Mouse (Mus musculus) midbrain, postnatal 0 days (tissue): ENCODE results near the gene Slk. TPM values are rescaled to one million over a fixed set of nuclear protein-coding genes. Genes with fewer than 3 reads are reported as not detected.

ENCODE experiments used
- ATAC-seq: fragments of 200-750 bp; cut with Nextera tagmentation; 2 replicates; pipeline ENCODE4 v1.8.0; 2017; ENCODE audit warnings: moderate number of reproducible peaks, mild to moderate bottlenecking, moderate TSS enrichment, moderate library complexity; ENCODE audit not compliant: low FRiP score
- DNase-seq: peaks from one replicate; pipeline ENCODE4 v3.0.0-alpha.2; 2015; ENCODE audit warnings: low spot score
- H3K27ac ChIP-seq: fragments of 300-500 bp; sonication (generic); 2 replicates; pipeline ENCODE4 v1.5.1; 2014; ENCODE audit warnings: low read depth, mild to moderate bottlenecking, low read length, mixed read lengths
- H3K27me3 ChIP-seq: fragments of 300-500 bp; sonication (generic); 2 replicates; pipeline ENCODE4 v1.6.1; 2014; ENCODE audit warnings: low read length, control low read depth, mixed read lengths; ENCODE audit not compliant: insufficient read depth
- H3K36me3 ChIP-seq: fragments of 300-500 bp; sonication (generic); 2 replicates; pipeline ENCODE4 v1.6.1; 2014; ENCODE audit warnings: low read length, control low read depth, mixed read lengths; ENCODE audit not compliant: insufficient read depth
- H3K4me1 ChIP-seq: fragments of 300-500 bp; sonication (generic); 2 replicates; pipeline ENCODE4 v1.6.1; 2014; ENCODE audit warnings: mild to moderate bottlenecking, control low read depth, antibody characterized with exemption, low read length, mixed read lengths; ENCODE audit not compliant: insufficient read depth
- H3K4me2 ChIP-seq: fragments of 300-500 bp; sonication (generic); 2 replicates; pipeline ENCODE4 v1.6.1; 2014; ENCODE audit warnings: low read depth, mild to moderate bottlenecking, low read length, mixed read lengths; ENCODE audit not compliant: poor library complexity, severe bottlenecking
- H3K4me3 ChIP-seq: fragments of 300-500 bp; sonication (generic); 2 replicates; pipeline ENCODE4 v1.5.1; 2014; ENCODE audit warnings: low read depth, mild to moderate bottlenecking, low read length, moderate library complexity
- H3K9ac ChIP-seq: fragments of 300-500 bp; sonication (generic); replicated peaks from 2 replicates; pipeline ENCODE4 v1.6.1; 2014; ENCODE audit warnings: mild to moderate bottlenecking, low read length, moderate library complexity, mixed read lengths; ENCODE audit not compliant: poor library complexity, severe bottlenecking
- H3K9me3 ChIP-seq: fragments of 300-500 bp; sonication (generic); 2 replicates; pipeline ENCODE4 v1.6.1; 2016; ENCODE audit warnings: low read length, control low read depth
- CTCF ChIP-seq: IDR thresholded peaks from 2 replicates; pipeline ENCODE4 v1.5.1; 2016; ENCODE audit warnings: antibody characterized with exemption, mild to moderate bottlenecking
- WGBS: fragments of 180-500 bp; shearing (Covaris S2); extraction: QIAGEN DNeasy Blood & Tissue Kit; methylation state at CpG from one replicate; pipeline ENCODE4 v1.1.7; 2014; 5-methylcytosine and 5-hydroxymethylcytosine counted together
- polyA plus RNA-seq: library from polyadenylated mRNA; unstranded; fragments of >200 nt; fragmentation: Nextera tagmentation; extraction: Ambion mirVana; gene quantifications from 2 replicates; pipeline ENCODE4 v1.2.1, GENCODE M21; 2015
- total RNA-seq: library from RNA; depleted of rRNA; stranded (reverse); fragments of >200 nt; gene quantifications from 2 replicates; pipeline ENCODE4 v1.2.3, GENCODE M21; 2014

The Slk gene
- total and polyA plus RNA-seq, 2 experiments from 2014 or later = 4.0 to 19.5 TPM

GRCm38 (mm10) chr19:47659765-47660408, 80.4 kb downstream of the Slk start:
- no peak overlapping the region for H3K9ac ChIP-seq
- no peak overlapping the region for H3K4me3 ChIP-seq
- no peaks in the 10 kb centered on the region for H3K27me3 ChIP-seq
- 92% methylated on average over 9 of the region's 9 CpGs for WGBS
- no peaks in the 10 kb centered on the region for H3K9me3 ChIP-seq
- DNase-seq (no peak), ATAC-seq (no peak)
- no peak overlapping the region for H3K4me2 ChIP-seq
- H3K4me1 ChIP-seq = 0 out of 2 replicates have a peak, but pooled peaks cover 3% of the 10 kb centered on the region
- H3K27ac ChIP-seq = no peak overlapping the region
- no peaks in the 10 kb centered on the region for H3K36me3 ChIP-seq
- TF ChIP-seq CTCF = no peak

DNA sequence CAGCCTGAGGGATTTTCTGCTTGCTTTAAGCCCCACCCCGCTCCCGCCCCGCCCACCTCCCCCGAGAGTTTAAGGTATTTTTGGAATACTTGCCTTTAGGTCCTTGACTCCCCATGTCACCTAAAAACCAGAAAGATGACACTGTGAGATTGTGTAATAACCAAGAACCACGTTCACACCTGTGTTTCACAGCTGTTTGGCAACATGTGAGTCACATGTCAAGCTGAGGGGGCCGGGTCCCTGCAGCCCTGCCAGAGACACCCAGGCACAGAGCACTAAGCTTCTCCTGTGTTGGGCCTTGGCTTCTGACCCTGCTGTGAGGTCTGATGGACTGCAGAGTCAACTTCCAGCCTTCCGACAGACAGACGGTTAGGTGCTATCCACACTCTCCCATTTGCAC, 88.1 kb downstream of the Slk start:
- Histone ChIP-seq H3K4me1 (no peaks in the 10 kb centered on the region), H3K4me2 (no peak overlapping the region), H3K9ac (no peak overlapping the region), H3K27me3 (no peaks in the 10 kb centered on the region), H3K27ac (no peak overlapping the region), H3K9me3 (no peaks in the 10 kb centered on the region), H3K4me3 (no peak overlapping the region), H3K36me3 (no peaks in the 10 kb centered on the region)
- no peak for TF ChIP-seq CTCF
- no peak for DNase-seq
- WGBS = 49% methylated on average over 8 of the region's 8 CpGs
- no peak for ATAC-seq

DNA sequence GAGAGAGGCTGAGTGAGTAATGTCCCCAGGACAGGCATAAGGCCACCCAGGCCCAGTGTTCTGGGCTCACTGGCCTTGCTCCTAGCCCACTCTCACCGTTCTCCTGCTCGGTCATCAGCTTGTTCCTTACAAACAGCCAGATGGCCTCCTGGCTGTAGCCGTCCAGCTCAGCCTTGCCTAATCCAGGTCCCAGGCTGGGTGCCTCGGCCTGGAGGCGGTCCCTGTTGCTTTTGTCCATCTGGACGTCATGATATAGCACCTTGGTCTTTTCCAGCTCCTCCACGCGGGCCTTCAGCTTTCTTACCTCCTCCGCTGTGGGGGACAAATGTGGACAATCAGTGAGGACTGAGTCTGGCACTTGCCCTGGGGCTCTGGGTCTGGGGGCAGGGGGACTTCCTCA, 88.9 kb downstream of the Slk start:
- Histone ChIP-seq H3K36me3 (no peaks in the 10 kb centered on the region), H3K9me3 (no peaks in the 10 kb centered on the region), H3K27me3 (no peaks in the 10 kb centered on the region), H3K27ac (no peak overlapping the region), H3K4me3 (no peak overlapping the region), H3K4me1 (no peaks in the 10 kb centered on the region), H3K9ac (no peak overlapping the region), H3K4me2 (no peak overlapping the region)
- no peak for DNase-seq
- 76% methylated on average over 9 of the region's 9 CpGs for WGBS
- no peak for ATAC-seq
- no peak for TF ChIP-seq CTCF

DNA sequence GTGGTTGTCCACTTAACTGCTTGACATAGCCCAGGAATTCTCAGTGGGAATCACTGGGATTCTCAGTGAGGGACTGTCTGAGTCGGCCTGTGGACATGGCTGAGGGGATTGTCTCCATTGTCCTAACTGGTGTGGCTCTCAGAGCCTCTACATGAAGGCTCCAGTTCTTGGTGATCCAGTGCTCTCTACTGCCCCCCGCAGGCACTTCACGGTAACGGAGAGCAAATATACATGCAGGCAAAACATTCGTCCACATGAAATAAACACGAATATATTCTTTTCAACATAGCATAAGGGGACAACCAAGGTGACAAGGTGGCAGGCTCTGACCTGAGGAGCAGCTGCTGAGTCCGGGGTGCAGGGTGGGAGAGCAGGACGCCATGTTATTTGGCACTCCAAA, 94.9 kb downstream of the Slk start:
- Histone ChIP-seq H3K9me3 (no peaks in the 10 kb centered on the region), H3K27ac (no peak overlapping the region), H3K4me3 (no peak overlapping the region), H3K27me3 (no peaks in the 10 kb centered on the region), H3K36me3 (no peaks in the 10 kb centered on the region), H3K9ac (no peak overlapping the region), H3K4me2 (no peak overlapping the region), H3K4me1 (no peaks in the 10 kb centered on the region)
- 40% methylated on average over 8 of the region's 8 CpGs for WGBS
- peak; percentile 5 for DNase-seq
- ATAC-seq = no peak
- peak; percentile 62 for TF ChIP-seq CTCF

- 42% methylated on average over 12 of the region's 12 CpGs for WGBS
- H3K36me3 ChIP-seq = no peaks in the 10 kb centered on the region
- DNase-seq (no peak), ATAC-seq (no peak)
- H3K27ac ChIP-seq = no peak overlapping the region
- H3K9me3 ChIP-seq = no peaks in the 10 kb centered on the region
- H3K4me2 ChIP-seq = no peak overlapping the region
- TF ChIP-seq CTCF = no peak
- no peaks in the 10 kb centered on the region for H3K27me3 ChIP-seq
- H3K9ac ChIP-seq = no peak overlapping the region
- no peak overlapping the region for H3K4me3 ChIP-seq
- no peaks in the 10 kb centered on the region for H3K4me1 ChIP-seq
These were observed 99.2 kb downstream of the Slk start for GRCm38 (mm10) chr19:47678675-47679074.

DNA sequence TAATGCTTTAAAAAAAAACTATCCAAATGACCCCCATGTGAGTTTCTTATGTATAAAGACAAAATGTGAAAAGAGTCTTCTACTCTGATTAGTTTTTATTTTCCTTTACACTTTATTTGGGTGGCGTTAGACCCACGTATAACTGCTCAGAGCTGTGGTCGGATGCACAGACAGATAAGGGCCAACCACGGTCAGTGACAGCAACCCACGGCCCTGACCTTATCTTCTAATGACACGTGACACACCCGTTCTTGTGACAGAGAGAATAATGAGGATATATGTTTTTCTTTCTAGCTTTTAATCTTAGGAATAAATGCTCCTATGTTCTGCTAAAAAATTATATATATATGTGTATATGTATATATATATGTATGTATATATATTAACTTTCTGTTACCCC, 110.1 kb downstream of the Slk start:
- Histone ChIP-seq H3K9me3 (no peaks in the 10 kb centered on the region), H3K9ac (no peak overlapping the region), H3K4me3 (no peak overlapping the region), H3K36me3 (no peaks in the 10 kb centered on the region), H3K27me3 (no peaks in the 10 kb centered on the region), H3K4me1 (no peaks in the 10 kb centered on the region), H3K27ac (no peak overlapping the region), H3K4me2 (no peak overlapping the region)
- TF ChIP-seq CTCF = no peak
- no peak for ATAC-seq
- no peak for DNase-seq
- 91% methylated on average over 7 of the region's 7 CpGs for WGBS
